Mouse (Mus musculus) G1E (cell line): ENCODE results near the gene Casp7.

Experiments used
- CTCF ChIP-seq: IDR thresholded peaks from 2 replicates; pipeline ENCODE4 v1.5.1; 2012; ENCODE audit warnings: low read depth, low read length, inconsistent platforms, mixed read lengths
- GATA1 ChIP-seq: IDR thresholded peaks from 2 replicates; pipeline ENCODE4 v1.6.1; 2012; ENCODE audit warnings: borderline replicate concordance, low read length, inconsistent platforms, mixed read lengths
- GATA2 ChIP-seq: IDR thresholded peaks from 2 replicates; pipeline ENCODE4 v1.6.1; 2012; ENCODE audit warnings: low read depth, low read length, inconsistent platforms, borderline replicate concordance
- POLR2AphosphoS5 ChIP-seq: IDR thresholded peaks from 2 replicates; pipeline ENCODE4 v1.6.1; 2012; ENCODE audit warnings: low read depth, low read length, inconsistent platforms; ENCODE audit not compliant: insufficient replicate concordance
- TAL1 ChIP-seq: conservative IDR thresholded peaks from 2 replicates; pipeline ENCODE4 v1.6.1; 2012; ENCODE audit warnings: low read depth, low read length, inconsistent platforms, mixed read lengths

- TF ChIP-seq CTCF (no peak), GATA2 (no peak), TAL1 (no peak), POLR2AphosphoS5 (no peak), GATA1 (no peak)
Measured at GRCm38 (mm10) chr19:56477253-56477652, 80.3 kb downstream of the Casp7 start.
